Mouse (Mus musculus) megakaryocyte progenitor cell, adult 5-6 weeks (primary cell): ENCODE measurements around the gene Mylk2. TPM values are rescaled to one million over a fixed set of nuclear protein-coding genes. Genes with fewer than 3 reads are reported as not detected.
A peak's percentile ranks its signal among the peaks of the same experiment; 100 is the strongest.

Experiments
- ATAC-seq: replicated peaks from 2 replicates; pipeline ENCODE4 v1.8.0; 2016; ENCODE audit warnings: mild to moderate bottlenecking, moderate TSS enrichment, inconsistent platforms; ENCODE audit not compliant: poor library complexity
- total RNA-seq, 2 experiments: library from RNA; stranded (forward) in 1 of 2; stranded (reverse) in 1 of 2; fragments of 157-497, 149-512 nt in 1 of 2; fragments of 200-1000 nt in 1 of 2; gene quantifications; 2 replicates each; pipeline versions ENCODE4 v1.2.3 to v1.2.4; 2015 to 2017

Mylk2 gene
- total RNA-seq (2015) (not detected in 2 replicates), total RNA-seq (2017) (not detected in 2 replicates)

DNA sequence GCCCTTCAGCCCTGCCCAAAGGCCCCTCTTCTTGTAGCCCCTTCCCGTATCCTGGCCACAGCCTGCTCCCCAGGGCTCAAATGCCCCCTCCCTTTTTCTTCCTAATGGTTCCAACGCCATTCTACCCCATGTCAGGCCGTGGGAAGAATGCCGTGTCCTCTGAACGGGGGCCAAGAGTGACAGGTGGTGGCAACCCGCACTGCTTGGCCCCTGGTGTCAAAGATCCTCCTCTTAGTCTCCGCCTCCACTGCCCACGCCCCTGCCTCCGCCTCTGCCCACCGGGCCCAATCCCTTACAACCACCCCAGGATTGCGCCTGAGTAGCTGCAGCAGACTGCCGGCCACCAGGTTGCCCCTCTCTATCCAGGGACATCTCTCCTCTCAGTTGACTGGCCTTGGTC is at the start of gene Mylk2:
Mylk2 (plus strand) TSS at position 322 of the 400 bp plus-strand sequence.
- ATAC-seq = no peak

DNA sequence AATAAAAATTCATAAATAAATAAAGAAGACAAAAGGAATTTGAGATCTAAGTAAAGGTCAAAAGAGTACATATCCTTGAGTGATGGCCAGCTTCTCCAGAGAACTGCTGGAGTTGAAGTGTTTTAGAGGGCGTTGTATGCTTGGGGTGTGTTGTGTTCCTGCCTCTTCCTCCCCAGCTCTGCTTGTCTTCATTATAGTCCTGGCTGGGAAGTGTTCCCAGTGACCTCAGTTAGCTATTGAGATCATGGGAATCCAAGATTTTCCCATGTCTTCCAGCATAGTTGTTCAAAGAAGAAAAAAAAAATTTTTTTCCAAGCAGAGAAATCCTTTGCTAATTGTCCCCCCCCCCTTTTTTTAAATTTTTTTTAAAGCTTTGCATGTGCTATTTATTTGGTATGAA is 49.3 kb upstream of the Mylk2 start:
- no peak for ATAC-seq

DNA sequence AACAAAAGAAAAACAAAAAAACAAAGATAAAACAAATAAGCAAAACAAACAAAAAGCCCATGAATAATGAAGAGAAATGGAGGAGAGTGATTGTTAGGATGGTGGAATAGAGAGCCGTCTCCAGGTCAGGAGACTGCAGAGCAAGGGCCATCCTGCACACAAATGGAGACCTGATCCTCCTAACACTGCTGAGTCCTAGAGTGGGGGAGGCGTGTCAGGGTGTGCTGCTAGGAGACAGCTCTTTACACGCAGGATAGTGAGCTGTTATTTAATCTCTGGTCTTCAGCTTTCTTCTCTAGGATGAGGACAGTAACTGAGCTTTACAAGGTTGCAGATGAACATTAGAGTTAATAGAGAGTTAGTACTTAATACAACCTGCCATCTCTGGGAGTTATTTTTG is 48.5 kb upstream of the Mylk2 start:
- peak; percentile 64 for ATAC-seq

DNA sequence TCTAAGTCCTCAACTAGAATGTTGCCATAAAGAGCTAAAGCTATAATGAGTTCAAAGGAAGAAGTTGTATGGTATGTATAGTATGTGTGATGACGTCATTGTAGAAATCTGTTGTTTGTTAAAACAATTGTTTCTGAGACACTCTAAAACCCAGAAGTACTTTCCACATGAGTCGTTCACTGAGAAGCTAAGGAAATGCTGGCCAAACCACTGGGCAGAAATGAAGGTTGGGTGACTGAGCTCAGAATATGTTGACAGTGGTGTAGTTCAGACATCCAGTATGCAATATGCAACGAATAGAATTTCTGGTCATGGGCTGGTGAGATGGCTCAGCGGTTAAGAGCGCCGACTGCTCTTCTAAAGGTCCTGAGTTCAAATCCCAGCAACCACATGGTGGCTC is 47.8 kb upstream of the Mylk2 start:
- ATAC-seq = no peak

DNA sequence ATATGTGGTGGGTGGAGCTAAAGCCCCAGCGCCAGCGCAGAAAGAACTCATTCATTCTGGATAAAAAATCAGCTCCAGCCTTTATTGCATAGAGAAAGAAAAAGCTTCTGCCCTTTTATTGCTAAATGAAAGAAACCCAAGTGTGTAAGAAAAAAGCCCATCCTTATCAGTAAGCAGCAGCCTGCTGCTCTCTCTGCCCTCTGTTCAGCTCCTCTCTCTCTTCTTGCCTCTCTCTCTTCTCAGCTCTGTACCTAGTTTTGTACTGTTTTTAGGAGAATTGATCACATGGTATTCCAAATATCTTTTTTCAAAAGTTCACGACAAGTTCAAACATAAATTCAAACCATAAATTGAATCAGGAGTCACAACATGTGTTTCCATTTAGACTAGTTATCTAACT is 32.9 kb upstream of the Mylk2 start:
- ATAC-seq = peak; percentile 68

DNA sequence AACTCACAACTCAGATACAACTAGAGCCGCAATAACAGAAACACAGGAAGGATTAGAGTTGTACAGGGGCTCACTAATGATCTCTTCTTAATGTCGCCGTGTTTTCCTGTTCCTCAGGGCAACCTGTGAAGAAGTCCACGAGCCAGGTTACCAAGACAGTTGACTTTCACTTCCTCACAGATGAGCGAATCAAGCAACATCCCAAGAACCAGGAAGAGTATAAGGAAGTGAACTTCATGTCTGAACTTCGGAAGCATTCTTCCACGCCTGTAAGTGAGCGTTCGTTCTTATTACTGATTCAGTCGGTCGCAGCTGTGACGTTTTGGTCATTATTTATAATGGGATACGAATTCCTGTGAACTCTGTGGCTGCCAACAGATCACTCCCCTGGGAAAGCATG is 30.3 kb upstream of the Mylk2 start:
- ATAC-seq = 0 out of 2 replicates have a peak, but pooled peaks have one; percentile 34

DNA sequence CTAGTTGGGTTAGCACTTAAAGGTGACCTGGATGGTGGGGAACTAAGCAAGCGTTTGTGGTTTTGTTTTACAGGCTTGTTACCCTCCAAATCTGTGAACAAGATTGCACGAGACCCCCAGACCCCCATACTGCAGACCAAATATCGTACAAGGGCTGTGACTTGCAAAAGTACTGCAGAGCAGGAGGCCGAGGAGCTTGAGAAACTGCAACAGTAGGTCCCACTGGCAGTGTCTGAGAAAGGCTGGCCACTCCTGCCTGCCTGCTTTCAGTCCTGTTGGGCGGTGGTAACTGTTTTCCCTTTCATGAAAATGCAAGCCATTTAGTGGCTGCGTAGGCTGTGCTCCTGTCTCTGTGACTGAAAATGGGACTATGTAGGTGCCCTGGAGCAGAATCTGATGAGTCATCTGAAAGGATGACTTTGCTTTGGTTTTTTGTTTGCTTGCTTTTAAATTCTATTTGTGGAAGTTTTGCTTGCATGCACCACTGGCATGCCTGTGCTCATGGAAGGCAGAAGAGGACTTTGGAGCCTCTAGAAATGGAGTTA is 27.0 kb upstream of the Mylk2 start:
- no peak for ATAC-seq

DNA sequence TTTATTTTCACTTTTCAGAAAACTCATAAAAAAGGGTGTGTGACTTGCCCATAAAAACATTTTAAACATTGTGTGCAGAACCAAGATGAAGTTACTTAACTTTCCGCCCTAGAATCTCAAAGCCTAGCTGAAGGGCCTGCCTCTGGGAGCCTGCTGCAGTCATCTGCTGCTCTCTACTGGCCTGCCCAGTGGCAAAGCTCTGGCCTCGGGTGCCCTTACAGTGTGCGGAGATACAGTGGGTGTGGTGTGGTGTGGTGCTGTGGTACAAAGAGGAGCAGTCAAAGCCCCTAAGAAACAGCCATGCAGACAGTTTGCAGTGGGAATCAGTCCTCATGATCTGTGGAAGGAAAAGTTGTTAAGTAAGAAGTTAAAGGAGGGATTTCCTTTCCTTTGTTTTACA is 23.9 kb upstream of the Mylk2 start:
- no peak for ATAC-seq

DNA sequence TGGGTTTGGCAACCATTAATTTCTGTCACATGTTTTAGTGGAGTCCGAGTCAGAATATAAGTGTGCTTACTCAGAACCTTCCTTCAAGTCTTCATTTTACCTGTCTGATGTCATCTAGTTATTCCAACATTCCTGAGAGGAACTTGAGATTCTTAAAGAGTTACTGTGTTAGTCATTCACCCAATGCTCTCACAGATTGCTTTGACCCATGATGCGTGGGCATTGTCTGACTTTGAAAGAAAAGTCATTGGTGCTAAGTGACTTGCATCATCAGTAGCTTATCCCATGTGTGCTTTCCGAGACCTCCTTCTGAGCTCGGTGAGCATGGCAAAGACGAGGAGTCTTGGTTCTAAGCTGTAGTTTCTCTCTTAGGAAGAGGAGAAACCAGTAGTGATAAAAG is 22.4 kb upstream of the Mylk2 start:
- ATAC-seq = no peak

DNA sequence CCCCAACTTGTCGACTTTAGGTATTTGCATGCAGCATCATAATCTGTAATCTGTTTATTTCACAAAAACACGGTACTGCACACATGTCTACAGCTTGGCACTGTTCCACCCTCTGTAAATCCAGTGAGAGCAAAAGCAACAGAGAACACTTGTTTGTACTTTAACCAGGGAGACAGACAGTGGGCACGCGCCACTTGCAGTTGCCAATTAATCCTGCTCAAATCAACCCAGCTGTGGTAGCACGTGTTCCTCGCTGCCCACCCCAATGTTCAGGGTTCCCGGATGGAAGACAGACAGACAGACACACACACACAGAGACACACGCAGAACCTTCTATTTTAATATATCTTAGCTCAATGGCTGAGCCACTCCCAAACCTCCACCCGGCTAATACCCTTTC is 15.3 kb upstream of the Mylk2 start:
- no peak for ATAC-seq

DNA sequence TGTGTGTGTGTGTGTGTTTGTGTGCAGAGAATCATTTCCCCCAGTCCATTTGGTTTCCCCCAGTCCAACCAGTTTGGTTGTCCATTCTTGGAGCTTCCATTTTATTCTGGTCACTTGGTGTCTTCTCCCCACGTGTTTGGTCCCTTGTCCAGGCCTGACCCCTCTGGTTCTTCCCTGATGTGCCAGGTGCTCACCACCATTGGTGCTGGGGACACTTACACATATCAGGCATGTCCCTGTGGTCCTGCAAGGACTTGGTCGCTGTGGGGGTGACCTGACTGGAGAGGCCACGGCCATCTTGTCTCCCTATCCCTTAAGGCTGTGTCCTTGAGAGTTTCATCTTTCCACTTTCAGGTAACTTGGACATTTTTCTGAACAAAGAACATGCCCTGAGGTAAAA is 14.2 kb upstream of the Mylk2 start:
- no peak for ATAC-seq

DNA sequence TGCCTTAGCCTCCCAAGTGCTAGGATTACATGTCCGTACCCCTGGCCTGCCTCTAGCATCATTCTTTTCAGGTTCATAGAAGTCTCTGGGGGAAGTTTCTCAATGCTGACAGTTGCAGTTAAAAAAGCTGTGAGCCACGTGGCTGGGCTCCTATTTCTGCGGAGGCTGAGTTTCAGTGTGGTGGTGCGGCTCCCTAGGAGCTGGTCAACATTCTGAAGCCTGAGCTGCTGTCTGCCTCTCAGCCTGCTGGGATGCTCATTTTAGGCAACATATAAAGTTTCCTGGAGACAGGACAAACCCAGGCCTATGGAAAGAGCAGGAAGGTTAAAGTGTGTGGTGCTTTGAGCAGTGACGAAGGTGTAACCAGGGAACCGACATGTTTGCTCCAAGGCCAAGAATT is 12.1 kb upstream of the Mylk2 start:
- ATAC-seq = no peak

DNA sequence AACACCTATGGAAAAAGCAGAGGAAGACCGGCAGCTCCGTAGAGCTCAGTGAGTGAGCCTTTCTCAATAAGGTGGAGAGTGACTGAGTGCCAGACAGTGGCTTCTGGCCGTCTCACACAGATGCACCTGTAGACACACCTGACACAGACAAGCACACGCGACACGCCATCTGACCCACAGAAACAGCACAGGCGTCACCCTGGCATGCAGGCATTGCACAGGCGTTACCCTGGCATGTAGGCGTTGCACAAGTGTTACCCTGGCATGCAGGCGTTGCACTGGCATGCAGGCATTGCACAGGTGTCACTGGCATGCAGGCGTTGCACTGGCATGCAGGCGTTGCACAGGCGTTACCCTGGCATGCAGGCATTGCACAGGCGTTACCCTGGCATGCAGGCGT is 9.9 kb upstream of the Mylk2 start:
- ATAC-seq = no peak

DNA sequence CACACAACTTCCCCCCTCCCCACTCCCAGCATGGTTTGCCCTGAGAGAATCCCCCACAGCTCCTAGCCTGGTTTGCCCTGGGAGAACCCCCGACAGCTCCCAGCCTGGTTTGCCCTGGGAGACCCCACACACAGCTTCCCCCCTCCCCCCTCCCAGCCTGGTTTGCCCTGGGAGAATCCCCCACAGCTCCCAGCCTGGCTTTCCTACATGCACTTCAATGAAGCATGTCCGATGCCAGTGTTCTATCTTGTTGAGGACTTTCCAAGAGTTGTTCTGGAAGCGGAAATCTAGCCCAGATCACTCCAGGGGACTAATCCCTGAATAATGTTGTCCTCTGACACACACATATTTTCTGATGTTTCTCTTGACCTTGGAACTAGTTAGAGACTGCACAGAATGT is 8.5 kb upstream of the Mylk2 start:
- ATAC-seq = no peak

DNA sequence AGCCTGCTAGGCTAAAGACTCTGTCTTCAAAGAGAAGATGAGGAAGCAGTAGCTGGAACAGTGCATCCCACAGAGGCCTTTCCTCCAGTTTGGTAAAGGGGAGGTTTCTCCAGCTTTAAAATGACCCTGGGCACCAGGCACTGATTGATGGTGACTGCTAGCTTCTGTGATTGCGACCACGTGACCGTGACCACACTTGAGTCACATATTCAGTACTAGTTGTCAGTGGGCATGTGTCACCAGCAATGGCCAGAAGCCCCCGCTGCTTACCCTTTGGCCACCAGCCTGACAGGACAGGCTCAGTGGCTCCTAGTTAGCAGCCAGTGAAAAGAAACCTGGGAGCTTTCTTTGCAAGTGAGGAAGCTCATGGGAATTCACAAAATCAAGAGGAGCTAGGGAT is 7.6 kb upstream of the Mylk2 start:
- no peak for ATAC-seq

DNA sequence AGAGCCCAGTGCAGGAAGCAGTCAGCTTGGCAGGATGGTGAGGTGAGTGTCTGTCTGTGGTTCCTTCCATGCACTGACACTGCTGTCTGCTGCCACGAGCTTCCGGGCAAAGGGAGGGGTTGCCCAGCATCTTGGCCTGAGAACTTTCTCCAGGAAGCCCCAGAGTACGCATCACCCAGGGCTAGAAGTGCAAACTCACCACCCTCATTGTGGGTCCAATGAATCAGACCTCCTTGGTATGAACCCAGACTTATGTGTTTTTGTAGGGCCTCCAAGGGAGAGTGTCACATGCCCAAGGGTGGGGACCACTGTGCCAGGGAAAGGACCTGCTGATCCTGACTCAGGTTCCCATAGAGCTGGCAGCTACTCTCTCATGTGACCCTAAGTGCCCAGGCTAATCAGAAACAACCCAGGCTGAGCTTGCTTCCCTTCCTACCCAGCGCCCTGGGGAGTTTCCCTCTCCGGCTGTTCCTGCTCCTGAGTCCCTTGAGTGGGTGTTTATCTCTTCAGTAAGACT is 7.0 kb upstream of the Mylk2 start:
- peak; percentile 60 for ATAC-seq

DNA sequence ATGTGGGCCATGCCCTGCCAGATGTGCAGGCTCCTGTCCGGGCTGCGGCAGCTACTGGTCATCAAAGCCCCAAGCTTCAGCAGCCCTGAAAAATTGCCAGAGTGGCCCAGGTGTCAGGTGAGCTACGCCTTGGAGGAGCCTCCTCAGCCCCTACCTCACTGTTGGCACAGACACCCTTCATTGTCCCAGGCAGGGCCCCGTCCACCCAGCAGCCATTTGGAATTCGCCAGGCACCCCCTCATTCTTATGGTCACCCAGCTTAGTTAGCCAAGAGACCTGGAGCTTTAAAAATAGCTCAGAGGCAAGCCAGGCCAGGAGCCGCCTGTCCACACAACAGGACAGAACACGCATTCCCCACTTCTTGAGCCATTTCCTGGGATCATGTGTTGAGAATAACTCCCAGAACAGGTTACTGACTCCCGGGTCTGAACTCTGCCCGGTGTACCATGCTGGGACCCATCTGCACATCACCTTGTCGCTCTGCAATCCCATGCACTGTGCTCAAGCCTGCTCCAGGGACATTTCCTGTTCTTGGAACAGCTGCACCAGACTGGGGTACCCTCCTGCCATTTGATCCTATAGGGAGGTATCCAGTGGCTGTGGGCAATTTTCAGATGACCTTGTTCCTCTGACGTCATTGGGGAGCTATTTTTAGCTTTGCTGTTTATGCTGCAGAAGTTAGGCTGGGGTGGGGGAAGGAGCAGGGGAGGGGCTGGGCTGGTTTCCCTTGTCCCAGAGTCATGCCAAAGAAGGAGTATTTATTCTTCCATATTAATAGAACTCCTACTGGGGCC is 5.9 kb upstream of the Mylk2 start:
- no peak for ATAC-seq

DNA sequence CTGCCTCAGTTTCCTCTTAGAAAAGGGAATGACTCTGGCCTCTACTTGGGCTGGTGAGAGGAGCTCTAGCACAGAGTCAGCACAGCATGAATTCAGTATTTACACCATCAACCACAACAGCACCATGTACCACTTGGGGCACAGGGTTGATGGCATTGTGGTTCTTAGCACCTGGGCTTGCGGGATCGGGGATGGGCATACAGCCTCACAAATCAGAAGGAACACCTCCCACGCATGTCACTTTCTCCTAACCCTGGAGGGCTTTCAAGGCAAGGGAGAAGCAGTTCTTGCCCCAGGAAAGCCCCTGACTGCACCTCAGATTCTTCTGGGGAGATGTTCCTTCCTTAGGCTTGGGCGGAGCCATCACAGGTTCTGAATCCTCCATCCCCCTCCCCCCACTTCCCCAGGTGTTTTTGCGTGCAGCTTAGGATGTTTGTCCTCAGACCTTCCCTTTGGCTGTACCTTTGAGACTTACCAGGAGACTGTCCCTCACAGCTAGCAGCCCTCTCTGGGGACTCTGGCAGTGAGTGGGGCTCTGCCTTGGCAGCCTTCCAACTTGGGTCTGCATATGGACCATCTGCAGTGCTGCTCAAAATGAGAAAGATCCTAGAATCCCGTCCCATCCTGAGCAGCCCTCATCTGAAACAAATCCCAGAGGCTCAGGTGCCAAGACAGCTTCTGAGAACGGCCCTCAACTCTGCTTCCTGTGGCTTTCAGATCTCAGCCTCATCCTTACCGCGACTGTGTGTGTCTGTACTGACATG is 4.7 kb upstream of the Mylk2 start:
- no peak for ATAC-seq

DNA sequence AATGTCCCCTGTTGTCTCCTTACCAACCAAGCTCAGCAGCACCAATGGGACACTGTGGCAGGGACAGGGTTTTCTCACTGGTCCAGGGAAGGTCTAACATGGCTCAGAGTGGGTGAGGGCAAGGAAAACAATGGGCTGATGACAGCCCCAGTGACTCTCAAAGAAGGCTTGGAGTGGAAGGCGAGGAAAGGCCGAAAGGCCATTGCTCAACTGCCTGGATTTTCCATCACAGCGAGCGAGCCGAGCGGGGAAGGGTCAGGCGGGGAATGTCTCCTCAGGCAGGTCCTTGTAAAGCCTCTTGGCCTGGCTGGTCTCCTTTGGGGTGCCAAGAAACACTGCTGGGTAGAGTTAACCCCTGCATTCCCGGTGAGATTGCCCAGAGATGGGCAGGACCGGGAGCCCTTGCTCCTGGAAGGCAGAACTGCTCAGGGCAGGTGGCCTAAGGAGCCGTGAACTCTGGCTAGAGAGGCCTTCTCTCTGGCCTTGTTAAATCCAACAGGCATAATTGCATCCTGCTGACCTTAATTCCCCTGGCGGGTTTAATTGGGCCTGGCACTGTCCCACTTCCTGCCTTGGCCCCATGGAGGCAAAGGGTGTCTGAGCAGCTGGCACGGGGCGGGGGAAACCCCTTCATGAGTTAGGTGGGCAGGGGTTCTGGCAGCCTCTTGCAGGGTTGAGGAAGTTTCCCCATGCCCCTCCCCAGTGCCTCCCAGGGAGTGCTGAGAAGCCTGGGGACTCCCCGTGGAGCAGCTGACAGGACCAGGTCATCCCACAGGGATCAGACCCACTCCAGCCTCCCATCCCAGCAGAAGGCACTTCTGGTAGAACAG is 3.8 kb upstream of the Mylk2 start:
- no peak for ATAC-seq

DNA sequence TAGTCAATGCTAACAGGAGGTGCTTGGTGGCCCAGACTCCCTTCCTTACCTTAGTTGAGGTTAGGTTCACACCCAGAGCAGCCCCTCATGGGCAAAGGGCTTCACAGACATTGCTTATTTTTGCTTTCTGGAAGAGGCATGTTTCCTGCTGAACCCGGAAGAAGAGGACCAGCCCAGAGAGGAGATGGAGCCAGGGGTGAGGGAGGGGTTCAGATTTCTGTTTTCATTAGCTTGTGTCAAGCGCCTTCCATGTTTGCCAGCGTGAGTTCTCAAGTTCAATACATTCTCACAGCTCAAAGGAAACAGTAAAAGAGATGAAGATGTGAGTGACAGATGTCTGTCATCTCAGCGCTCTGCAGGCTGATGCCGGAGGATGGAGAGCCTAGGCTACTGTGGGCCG is 1.3 kb upstream of the Mylk2 start:
- ATAC-seq = no peak

DNA sequence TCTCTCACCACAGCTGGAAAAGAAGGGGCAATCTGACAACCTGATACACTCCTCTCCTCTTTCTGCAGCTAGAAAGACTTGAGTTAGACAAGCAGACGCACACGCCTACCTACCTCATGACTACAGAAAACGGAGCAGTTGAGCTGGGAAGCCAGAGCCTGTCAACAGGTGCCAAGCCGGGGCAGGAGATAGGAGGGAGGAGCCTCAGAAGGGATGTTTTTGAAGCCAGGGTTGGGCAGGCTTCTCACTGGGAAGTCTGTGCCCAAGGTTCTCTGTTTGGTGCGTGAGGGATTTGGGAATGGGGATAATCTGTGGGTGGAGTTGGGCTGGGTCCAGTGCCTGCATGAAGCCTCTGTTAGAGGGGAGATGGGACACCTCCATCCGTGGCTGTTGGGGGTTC is 280 bp downstream of the Mylk2 start:
- no peak for ATAC-seq
